Mouse (Mus musculus) layer of hippocampus, postnatal 36 days (tissue): ENCODE measurements at regions not wholly inside any gene's neighbourhood (a gene's known extent, or its start where the extent isn't known, plus 50 kb on each side); places are given as distances from the start of the nearest gene placed in this dataset.

ENCODE experiments used
- DNase-seq, 2 experiments: peaks; one replicate each; pipeline ENCODE4 v3.0.0; 2022

DNA sequence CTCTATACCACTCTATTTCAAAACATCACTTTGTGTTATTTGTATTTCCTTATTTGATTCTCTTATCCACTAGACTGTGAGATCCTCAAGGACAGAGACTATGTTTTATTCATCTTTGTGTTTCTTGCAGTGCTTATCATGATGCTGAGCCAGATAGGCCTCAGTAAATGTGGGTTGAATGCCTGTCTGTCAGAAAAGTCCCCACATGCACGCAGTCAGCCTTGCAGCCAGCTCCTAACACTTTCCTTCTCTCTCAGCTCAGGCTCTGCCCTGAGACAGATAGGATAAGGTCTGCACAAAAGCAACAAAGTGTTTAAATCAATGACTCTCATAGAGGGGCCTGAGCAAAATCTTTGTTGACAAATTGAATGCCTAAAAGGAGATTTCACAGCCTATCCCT is 600.0 kb downstream of the Gm9195 start:
- DNase-seq = no peak

DNA sequence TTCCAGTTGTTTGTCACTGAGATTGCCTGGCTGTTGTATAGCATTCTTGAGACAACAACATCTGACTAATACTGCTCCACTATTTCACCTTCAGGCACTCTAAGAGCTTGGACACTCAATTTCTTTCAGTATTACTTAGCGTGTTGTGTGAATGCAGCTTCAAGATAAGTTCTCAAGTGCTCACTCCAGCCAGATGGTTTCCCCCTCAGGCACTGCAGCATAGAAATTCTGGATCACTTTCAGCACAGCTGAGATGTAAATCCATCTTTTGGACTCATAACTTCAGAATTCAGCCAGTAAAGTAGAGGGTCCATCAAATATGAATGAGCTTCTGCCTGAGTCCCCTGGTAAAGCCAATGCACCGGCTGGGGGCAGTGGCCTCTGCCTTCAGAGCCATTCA is 608.8 kb downstream of the Gm9195 start:
- no peak for DNase-seq

GRCm38 (mm10) chr14:71845546-71845945 is 646.1 kb downstream of the Gm9195 start:
- DNase-seq = no peak

DNA sequence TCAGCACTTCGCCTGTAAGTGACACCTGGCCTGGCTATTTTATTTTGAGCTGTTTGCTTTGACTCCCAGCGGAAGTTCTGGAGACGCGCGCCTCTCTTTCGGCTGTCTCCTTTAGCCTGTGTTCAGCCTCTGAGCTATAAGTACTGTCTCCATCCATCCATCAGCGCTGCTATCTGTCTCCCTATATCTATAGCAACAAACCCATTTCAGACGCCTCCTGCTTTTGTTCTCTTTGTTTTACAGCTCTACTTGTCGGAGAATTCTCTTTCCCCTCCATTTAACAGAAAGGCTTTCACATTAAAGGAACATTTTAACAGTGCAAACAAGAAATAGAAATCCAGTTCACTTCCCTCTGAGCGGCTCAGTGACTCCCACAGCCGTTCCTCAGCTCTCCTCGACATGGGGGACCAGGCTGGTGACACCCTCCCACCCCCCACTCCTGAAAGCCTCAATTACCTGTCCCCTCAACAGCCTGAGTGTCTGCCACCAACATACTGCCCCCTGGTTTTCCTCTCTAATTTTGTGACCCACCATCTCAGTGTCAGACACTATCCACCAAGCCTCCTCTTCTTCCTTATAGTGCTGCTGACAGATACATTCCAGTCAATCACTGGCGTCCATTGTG is 682.7 kb downstream of the Gm9195 start:
- DNase-seq = no peak

DNA sequence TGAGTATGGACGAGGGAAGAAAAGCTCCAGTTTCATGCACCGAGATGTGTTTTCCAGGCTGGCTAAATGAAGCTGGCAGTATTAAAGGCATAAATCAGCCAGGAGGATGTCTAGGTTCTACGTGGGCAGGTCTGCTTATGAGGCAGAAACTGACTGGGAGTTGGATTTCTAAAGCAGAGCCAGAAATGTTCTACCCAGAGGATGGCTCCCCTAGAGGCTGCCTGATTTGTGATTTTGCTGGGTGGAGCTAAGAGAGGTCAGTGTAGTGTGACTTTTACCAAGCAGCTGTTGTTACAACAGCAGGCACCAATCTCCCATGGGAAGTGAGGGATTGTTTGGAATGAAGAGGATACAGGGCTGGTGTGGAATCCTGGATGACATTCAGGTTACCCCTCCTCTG is 686.0 kb downstream of the Gm9195 start:
- no peak for DNase-seq

GRCm38 (mm10) chr14:71799861-71800260 is 691.8 kb downstream of the Gm9195 start:
- DNase-seq = peak; percentile 30 to 37

- no peak for DNase-seq
These were observed 695.9 kb downstream of the Gm9195 start for GRCm38 (mm10) chr14:71795713-71796112.

- DNase-seq = no peak
These were observed 714.6 kb downstream of the Gm9195 start for GRCm38 (mm10) chr14:71776990-71777525.

DNA sequence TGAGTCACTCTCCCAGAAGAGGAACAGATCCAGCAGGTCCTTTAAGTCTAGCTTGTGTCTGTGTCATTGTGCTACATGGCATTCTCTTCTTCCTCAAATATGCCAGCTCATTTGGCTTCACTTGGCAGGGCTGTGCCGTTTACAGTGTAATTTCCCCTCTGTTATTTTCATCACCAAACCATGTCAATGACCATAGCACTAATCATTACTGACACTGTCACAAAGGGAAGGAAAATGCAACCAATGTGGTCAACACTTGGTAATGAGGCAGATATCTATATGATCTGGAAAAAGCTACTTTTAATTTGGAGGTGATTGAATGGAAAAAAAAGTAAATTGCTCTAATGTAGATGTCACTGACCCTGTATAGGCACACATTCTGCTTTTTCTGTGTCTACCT is 724.8 kb downstream of the Gm9195 start:
- no peak for DNase-seq

- DNase-seq = peak; percentile 4 to 15
These were observed 763.1 kb downstream of the Gm9195 start for GRCm38 (mm10) chr14:71728542-71728941.

GRCm38 (mm10) chr14:71723526-71723925 is 768.1 kb downstream of the Gm9195 start:
- no peak for DNase-seq

- DNase-seq = no peak
These were observed 781.9 kb downstream of the Gm9195 start for GRCm38 (mm10) chr14:71709528-71710289.

- no peak for DNase-seq
These were observed 798.7 kb downstream of the Gm9195 start for GRCm38 (mm10) chr14:71692752-71693437.

GRCm38 (mm10) chr14:71674564-71674963 is 817.1 kb downstream of the Gm9195 start:
- DNase-seq = no peak

DNA sequence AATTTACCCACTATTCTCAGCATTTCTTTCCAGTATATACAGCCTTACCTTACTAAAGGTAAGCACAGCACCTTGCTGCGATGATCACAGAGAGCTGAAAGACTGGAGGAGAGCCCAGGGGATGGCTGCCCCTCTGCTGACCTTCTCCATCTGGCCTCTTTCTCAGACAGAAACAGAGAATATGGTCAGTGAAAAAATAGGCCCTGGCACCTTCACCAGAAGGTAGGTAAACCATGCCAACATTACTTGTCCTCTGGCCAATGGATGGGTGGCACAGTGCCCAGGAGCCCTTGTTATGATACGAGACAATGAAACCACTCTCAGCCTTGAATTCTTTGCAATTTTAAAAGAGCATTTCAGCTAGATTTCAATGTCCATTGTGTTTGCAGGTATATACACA is 817.8 kb downstream of the Gm9195 start:
- DNase-seq = peak; percentile 2 to 7

- DNase-seq = no peak
These were observed 819.2 kb downstream of the Gm9195 start for GRCm38 (mm10) chr14:71672481-71672880.

DNA sequence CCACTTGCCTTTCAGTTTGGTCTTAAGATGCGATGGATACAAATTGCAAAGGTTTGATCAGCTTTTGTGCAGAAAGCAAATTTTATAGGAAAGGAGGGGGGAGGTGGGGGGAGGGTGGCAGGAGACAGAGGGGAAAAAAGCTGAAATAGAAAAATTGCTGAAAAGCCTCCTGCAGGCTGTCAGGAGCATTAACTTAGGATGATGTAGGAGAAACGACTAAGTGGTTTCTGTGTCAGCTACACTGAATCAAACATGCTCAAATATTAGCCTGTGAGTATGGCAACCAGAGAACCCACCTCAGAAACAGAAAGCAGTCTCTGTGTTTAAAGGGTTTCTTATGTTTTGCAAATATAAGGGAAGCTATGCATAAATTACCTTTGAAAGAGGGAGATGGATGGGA is 819.6 kb downstream of the Gm9195 start:
- no peak for DNase-seq

DNA sequence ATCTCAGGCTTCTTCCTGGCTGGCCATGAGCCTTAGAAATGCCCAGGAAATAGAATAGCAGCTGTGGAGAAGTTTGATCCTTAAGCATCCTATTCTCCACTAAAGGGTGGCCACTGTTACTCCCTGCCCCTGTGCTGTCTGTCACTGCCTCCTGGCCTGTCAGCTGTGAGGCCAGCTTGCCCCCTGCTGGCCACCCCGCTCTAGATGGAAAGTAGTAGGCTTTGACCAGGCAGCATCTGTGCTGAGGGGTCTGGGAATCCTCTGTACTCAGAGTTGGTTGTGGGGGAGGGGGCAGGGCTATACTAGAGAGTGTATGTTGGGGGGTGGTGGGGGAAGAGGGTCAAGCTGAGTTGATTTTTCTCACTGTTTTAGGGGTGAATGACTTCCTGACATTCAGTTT is 821.2 kb downstream of the Gm9195 start:
- DNase-seq = peak; percentile 11 to 19

DNA sequence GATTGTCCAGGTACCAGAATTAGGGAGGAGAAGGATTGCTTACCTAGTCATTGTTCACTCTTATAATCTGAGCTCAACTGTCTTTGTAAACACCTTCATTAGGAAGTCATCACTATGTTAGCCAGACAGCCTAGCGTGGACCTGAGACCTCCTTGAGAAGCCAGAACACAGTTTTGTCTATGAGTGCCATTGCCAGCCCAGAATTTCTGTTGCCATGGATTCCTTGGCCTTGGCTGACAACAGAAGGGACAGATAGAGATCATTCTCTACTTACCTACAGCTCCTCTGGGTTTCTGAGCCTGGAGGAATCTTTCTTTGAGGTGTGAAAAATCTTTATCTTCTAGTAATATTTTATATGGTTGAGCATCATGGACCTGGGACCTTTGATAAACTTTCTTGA is 825.0 kb downstream of the Gm9195 start:
- DNase-seq = no peak

- DNase-seq = no peak
These were observed 831.5 kb downstream of the Gm9195 start for GRCm38 (mm10) chr14:71660166-71660565.

DNA sequence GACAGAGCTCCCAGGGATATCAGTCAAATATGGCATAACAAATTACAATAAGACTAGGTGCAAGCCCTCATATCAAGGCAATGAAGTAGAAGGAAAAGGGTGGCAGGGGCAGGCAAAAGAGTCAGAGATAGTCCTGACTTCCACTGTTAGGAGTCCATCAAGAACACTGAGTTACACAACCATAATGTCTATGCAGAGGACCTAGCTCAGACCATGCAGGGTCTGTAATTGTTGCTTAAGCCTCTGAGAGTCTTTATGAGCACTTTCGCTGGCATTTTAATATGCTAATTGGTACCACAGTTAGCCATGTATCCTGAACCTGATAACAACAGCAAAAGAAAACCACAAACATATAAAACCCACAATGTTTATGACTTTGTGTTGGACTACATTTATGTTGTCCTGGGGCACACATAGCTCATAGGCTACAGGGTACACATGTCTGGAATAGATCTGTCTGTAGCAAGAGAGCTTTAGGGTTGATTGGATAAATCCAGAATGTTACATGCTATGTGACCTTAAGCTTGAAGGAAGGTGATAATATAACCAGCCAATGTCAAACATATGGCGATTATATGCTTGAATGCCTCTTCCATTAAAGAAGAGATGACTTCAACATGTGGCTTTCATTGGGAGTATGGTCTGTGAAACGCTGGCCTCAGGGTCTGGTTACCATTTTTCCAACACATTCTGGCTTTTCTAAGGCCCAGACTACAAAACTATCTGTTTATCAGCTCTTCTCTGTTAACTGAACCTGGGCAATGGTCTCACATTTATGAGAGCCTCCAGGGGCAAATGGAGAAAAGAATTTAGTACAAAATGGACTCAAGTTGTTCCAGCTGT is 836.6 kb downstream of the Gm9195 start:
- DNase-seq = no peak

GRCm38 (mm10) chr14:71642536-71642935 is 849.1 kb downstream of the Gm9195 start:
- DNase-seq = no peak
